Mouse (Mus musculus) liver, adult 2 months (tissue): Measurements from ENCODE around the gene R3hdm2. TPM values are rescaled to one million over a fixed set of nuclear protein-coding genes. Genes with fewer than 3 reads are reported as not detected.

Experiments
- DNase-seq: peaks from one replicate; pipeline ENCODE4 v3.0.0-alpha.2; 2011; ENCODE audit warnings: low read depth, low spot score; ENCODE audit errors: extremely low read depth
- H3K27ac ChIP-seq: fragments of 200-500 bp; replicated peaks from 2 replicates; pipeline ENCODE4 v1.5.1; 2012; ENCODE audit warnings: low read depth, mild to moderate bottlenecking, control low read depth, inconsistent platforms, low read length; ENCODE audit not compliant: insufficient read depth
- H3K27me3 ChIP-seq: fragments of 200-500 bp; 2 replicates; pipeline ENCODE4 v1.6.1; 2012; ENCODE audit warnings: mild to moderate bottlenecking, moderate library complexity, low read length, inconsistent platforms; ENCODE audit not compliant: control insufficient read depth, insufficient read depth
- H3K36me3 ChIP-seq: fragments of 200-500 bp; 2 replicates; pipeline ENCODE4 v1.6.1; 2012; ENCODE audit warnings: low read length, inconsistent platforms; ENCODE audit not compliant: control insufficient read depth, insufficient read depth
- H3K4me1 ChIP-seq: fragments of 200-500 bp; 2 replicates; pipeline ENCODE4 v1.6.1; 2011; ENCODE audit warnings: low read length; ENCODE audit not compliant: control insufficient read depth, insufficient read depth
- H3K4me3 ChIP-seq: fragments of 200-500 bp; 2 replicates; pipeline ENCODE4 v1.5.1; 2011; ENCODE audit warnings: low read depth, mild to moderate bottlenecking, control low read depth, low read length, moderate library complexity; ENCODE audit not compliant: insufficient read depth
- H3K79me2 ChIP-seq: fragments of 200-500 bp; 2 replicates; pipeline ENCODE4 v1.6.1; 2012; ENCODE audit warnings: inconsistent platforms, mild to moderate bottlenecking, low read length, moderate library complexity; ENCODE audit not compliant: control insufficient read depth, insufficient read depth
- H3K9ac ChIP-seq: fragments of 200-500 bp; 2 replicates; pipeline ENCODE4 v1.6.1; 2012; ENCODE audit warnings: low read depth, mild to moderate bottlenecking, control low read depth, inconsistent platforms, low read length
- CTCF ChIP-seq: fragments of 200-500 bp; IDR thresholded peaks from 2 replicates; pipeline ENCODE4 v1.5.1; 2011; ENCODE audit warnings: low read depth, low read length, control low read depth
- POLR2A ChIP-seq: fragments of 200-500 bp; IDR thresholded peaks from 2 replicates; pipeline ENCODE4 v1.6.1; 2011; ENCODE audit warnings: low read length, control low read depth; ENCODE audit not compliant: insufficient read depth; ENCODE audit errors: extremely low read depth
- WGBS: fragments of 180-500 bp; shearing (Covaris S2); methylation state at CpG from one replicate; pipeline ENCODE4 v1.1.7; 2018; 5-methylcytosine and 5-hydroxymethylcytosine counted together
- polyA plus RNA-seq: library from polyadenylated mRNA; depleted of rRNA; stranded (reverse); fragments of >200 nt; gene quantifications from 2 replicates; pipeline ENCODE4 v1.2.3, GENCODE M21; 2012
- total RNA-seq: library from RNA; depleted of rRNA; stranded (reverse); fragments of >200 nt; gene quantifications from 2 replicates; pipeline ENCODE4 v1.2.3, GENCODE M21; 2014

The R3hdm2 gene
- total and polyA plus RNA-seq, 2 experiments = 15.8 to 66.9 TPM

DNA sequence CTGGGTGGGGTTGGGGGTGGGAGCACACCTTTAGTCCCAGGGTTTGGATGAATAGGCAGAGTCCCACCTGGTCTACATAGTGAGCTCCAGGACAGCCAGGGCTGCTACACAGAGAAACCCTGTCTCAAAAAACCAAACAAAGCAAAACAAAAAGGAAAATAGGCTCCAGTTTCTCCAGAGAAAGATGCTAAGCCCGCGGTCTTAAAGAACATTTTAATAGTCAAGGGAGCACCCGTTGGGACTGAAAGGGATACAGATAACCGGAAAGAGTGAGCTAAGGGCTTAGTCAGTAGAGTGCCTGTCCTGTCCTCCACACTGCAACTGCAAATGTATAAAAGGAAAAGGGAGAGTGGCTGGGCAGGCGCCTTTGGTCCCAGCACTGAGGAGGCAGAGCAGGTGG, 13.0 kb upstream of the R3hdm2 start:
- Histone ChIP-seq H3K27ac (0 out of 2 replicates have a peak overlapping the region, but pooled peaks have one; percentile 22), H3K27me3 (no peaks in the 10 kb centered on the region), H3K79me2 (peaks cover 10% of the 10 kb centered on the region; the same call in 1 of the 2 replicates), H3K4me1 (peaks cover 16% of the 10 kb centered on the region), H3K9ac (no peak overlapping the region), H3K36me3 (peaks cover 8% of the 10 kb centered on the region), H3K4me3 (no peak overlapping the region)
- 83% methylated on average over 5 of the region's 5 CpGs for WGBS
- no peak for DNase-seq
- no peak for TF ChIP-seq CTCF
- no peak for TF ChIP-seq POLR2A

DNA sequence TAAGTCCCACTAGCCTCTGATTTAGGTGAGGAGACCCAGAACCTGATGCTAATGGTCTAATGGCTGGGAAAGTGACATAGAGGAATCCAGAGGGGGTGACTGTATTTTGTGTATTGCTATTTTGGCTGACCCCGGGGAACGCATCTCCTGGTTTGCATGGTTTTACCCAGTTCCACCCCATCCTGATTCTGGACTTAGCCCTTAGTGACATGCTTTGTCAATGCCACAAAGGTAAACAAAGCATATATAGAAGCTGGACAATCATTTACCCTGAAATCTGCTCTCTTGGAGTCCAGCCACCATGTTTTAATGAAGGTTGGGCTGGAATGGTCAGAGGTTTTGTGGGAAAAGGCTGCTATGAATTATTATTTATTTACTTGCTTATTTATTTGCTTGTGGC, 11.9 kb upstream of the R3hdm2 start:
- Histone ChIP-seq H3K9ac (peak overlapping the region; percentile 77), H3K36me3 (peaks cover 3% of the 10 kb centered on the region; the same call in 1 of the 2 replicates), H3K4me1 (peaks cover 16% of the 10 kb centered on the region), H3K27me3 (no peaks in the 10 kb centered on the region), H3K27ac (peak overlapping the region; percentile 99), H3K79me2 (peaks cover 10% of the 10 kb centered on the region; the same call in 1 of the 2 replicates), H3K4me3 (peak overlapping the region; percentile 40)
- no peak for TF ChIP-seq POLR2A
- no peak for TF ChIP-seq CTCF
- WGBS = 17% methylated on average over 2 of the region's 2 CpGs
- DNase-seq = peak; percentile 67

DNA sequence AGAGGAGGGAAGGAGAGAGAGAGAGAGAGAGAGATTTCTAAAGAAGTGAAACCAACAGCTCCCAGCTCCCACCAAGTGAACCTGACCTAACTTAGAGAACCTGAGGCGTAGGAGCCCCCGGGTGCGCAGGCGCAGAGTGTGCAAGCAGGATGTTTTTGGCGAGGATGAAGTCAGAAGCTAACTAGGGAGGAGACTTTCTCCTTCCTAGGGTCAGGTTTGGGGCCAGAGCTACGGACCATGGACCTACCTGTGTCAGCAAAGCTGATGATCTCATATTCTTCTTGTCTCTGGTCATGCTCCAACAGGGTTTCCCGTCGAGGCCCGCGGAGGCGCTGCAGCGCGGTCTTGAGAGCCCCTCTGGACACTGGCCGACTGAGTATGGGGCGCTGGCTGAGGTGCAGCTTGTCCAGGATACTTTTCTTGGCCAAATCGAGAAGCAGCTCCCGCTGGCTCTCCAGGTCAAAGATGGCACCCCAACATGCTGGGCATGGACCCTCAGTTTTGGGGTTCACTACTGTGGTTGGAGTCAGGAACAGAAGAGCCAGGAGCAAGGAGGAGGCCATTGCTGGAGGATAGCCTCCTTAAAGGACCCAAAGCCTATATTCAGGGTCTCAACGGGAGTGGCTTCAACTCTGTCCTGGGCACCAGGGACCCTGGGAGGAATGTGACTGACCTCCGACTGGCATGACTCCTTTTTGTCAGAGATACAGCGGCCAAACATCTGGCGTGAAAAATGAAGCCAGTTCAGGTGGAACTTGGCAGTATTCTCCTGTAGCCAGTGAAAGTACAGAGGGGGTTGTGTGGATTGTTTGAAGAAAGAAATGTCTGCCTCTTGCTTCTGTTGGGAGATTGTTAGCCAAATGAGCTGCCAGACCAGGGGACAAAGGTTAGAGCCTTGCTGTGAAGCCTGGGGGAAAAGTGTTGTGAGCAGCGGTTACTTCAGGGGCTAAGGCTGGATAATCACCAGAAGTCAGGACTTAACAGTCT, 10.0 kb upstream of the R3hdm2 start, which contains the start of gene Inhbc:
Gene Inhbc, minus strand, starts transcription at position 598 of the 987 bp plus-strand sequence.
- 23% methylated on average over 22 of the region's 22 CpGs for WGBS
- peaks cover 10% of the 10 kb centered on the region; the same call in 1 of the 2 replicates for H3K79me2 ChIP-seq
- H3K27me3 ChIP-seq = no peaks in the 10 kb centered on the region
- peaks cover 16% of the 10 kb centered on the region for H3K4me1 ChIP-seq
- H3K36me3 ChIP-seq = peaks cover 3% of the 10 kb centered on the region; the same call in 1 of the 2 replicates
- H3K9ac ChIP-seq = peak within 1 kb of the TSS; percentile 77
- H3K4me3 ChIP-seq = peak within 1 kb of the TSS; percentile 58
- peak within 1 kb of the TSS; percentile 99 for H3K27ac ChIP-seq
- peak; percentile 97 for DNase-seq
- TF ChIP-seq POLR2A = peak; percentile 33; the same call in 1 of the 2 replicates
- 0 out of 2 replicates have a peak, but pooled peaks have one; percentile 12 for TF ChIP-seq CTCF

GRCm38 (mm10) chr10:127371023-127371422, 9.1 kb upstream of the R3hdm2 start:
- Histone ChIP-seq H3K4me1 (peaks cover 16% of the 10 kb centered on the region), H3K9ac (peak overlapping the region; percentile 60), H3K36me3 (no peaks in the 10 kb centered on the region), H3K27me3 (no peaks in the 10 kb centered on the region), H3K27ac (peak overlapping the region; percentile 99), H3K79me2 (peaks cover 6% of the 10 kb centered on the region; the same call in 1 of the 2 replicates), H3K4me3 (peak overlapping the region; percentile 28)
- DNase-seq = no peak
- WGBS = 37% methylated on average over 2 of the region's 2 CpGs
- TF ChIP-seq POLR2A = no peak
- no peak for TF ChIP-seq CTCF

- no peak for DNase-seq
- Histone ChIP-seq H3K27ac (no peak overlapping the region), H3K4me1 (peaks cover 6% of the 10 kb centered on the region), H3K4me3 (no peak overlapping the region), H3K9ac (no peak overlapping the region), H3K79me2 (peaks cover 4% of the 10 kb centered on the region; the same call in 1 of the 2 replicates), H3K36me3 (no peaks in the 10 kb centered on the region), H3K27me3 (no peaks in the 10 kb centered on the region)
- TF ChIP-seq CTCF = no peak
- TF ChIP-seq POLR2A = no peak
- 28% methylated on average over 3 of the region's 3 CpGs for WGBS
These were observed 2.4 kb upstream of the R3hdm2 start for GRCm38 (mm10) chr10:127377700-127378099.
